Mouse (Mus musculus) liver, embryonic 12.5 days (tissue): ENCODE data around the gene Map4k1. TPM values are rescaled to one million over a fixed set of nuclear protein-coding genes. Genes with fewer than 3 reads are reported as not detected.

Source experiments
- ATAC-seq: fragments of 200-750 bp; cut with Nextera tagmentation; 2 replicates; pipeline ENCODE4 v1.8.0; 2017; ENCODE audit warnings: moderate number of reproducible peaks, mild to moderate bottlenecking, moderate library complexity
- H3K27ac ChIP-seq: fragments of 300-500 bp; sonication (generic); 2 replicates; pipeline ENCODE4 v1.5.1; 2016; ENCODE audit warnings: mild to moderate bottlenecking
- H3K27me3 ChIP-seq: fragments of 300-500 bp; sonication (generic); replicated peaks from 2 replicates; pipeline ENCODE4 v1.6.1; 2016; ENCODE audit warnings: mild to moderate bottlenecking, moderate library complexity
- H3K36me3 ChIP-seq: fragments of 300-500 bp; sonication (generic); 2 replicates; pipeline ENCODE4 v1.6.1; 2016; ENCODE audit warnings: mild to moderate bottlenecking, moderate library complexity
- H3K4me1 ChIP-seq: fragments of 300-500 bp; sonication (generic); 2 replicates; pipeline ENCODE4 v1.6.1; 2016
- H3K4me2 ChIP-seq: fragments of 300-500 bp; sonication (generic); 2 replicates; pipeline ENCODE4 v1.6.1; 2016; ENCODE audit warnings: mild to moderate bottlenecking, moderate library complexity
- H3K4me3 ChIP-seq: fragments of 300-500 bp; sonication (generic); 2 replicates; pipeline ENCODE4 v1.5.1; 2016; ENCODE audit warnings: mild to moderate bottlenecking, moderate library complexity
- H3K9ac ChIP-seq: fragments of 300-500 bp; sonication (generic); 2 replicates; pipeline ENCODE4 v1.6.1; 2016; ENCODE audit warnings: mild to moderate bottlenecking, moderate library complexity
- H3K9me3 ChIP-seq: fragments of 300-500 bp; sonication (generic); replicated peaks from 2 replicates; pipeline ENCODE4 v1.6.1; 2016; ENCODE audit warnings: mild to moderate bottlenecking, moderate library complexity
- WGBS: fragments of 180-500 bp; shearing (Covaris S2); methylation state at CpG from one replicate; pipeline ENCODE4 v1.1.7; 2016; ENCODE audit not compliant: insufficient replicate concordance; 5-methylcytosine and 5-hydroxymethylcytosine counted together
- polyA plus RNA-seq: library from polyadenylated mRNA; unstranded; fragments of >200 nt; fragmentation: Nextera tagmentation; extraction: Ambion mirVana; gene quantifications from 2 replicates; pipeline ENCODE4 v1.2.1, GENCODE M21; 2016

The Map4k1 gene
- polyA plus RNA-seq, 1 experiment from 2014 or later, result 33.3 TPM

DNA sequence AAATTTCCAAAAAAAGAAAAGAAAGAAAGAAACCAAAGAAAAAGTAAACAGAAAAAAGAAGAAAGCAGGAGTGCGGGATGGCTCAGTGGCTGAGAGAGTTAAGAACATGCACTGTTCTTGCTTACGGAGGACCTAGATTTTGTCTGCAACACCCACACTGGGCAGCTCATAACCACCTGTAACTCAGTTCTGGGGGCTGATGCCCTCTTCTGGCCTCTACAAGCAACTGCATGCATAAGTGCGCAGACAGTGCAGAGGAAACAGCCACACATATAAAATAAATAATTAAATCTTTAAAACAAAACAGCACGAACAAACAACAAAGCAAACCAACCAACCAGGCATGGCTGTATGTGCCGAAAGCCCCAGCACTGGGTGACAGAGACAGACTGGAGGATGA is 50.8 kb downstream of the Map4k1 start:
- Histone ChIP-seq H3K27me3 (no peaks in the 10 kb centered on the region), H3K9ac (no peak overlapping the region), H3K36me3 (no peaks in the 10 kb centered on the region), H3K27ac (no peak overlapping the region), H3K9me3 (no peaks in the 10 kb centered on the region), H3K4me3 (no peak overlapping the region), H3K4me1 (peaks cover 41% of the 10 kb centered on the region), H3K4me2 (no peak overlapping the region)
- 74% methylated on average over 5 of the region's 5 CpGs for WGBS
- ATAC-seq, result no peak

DNA sequence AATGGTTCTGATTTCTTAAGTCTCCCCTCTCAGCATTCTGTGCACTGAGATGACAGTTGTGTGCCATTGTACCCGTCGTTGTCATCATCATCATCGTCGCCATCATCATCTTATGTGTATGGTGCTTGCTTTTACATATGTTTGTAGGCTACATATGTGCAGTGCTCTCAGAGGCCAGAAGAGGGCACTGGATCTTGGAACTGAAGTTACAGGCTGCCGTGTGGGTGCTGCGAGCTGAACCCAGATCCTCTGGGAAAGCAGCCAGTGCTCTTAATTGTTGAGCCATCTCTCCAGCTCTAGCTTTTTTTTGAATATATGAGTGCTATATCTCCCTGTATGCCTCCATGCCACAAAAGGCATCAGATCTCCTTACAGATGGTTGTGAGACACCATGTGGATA is 55.4 kb downstream of the Map4k1 start:
- H3K9ac ChIP-seq, result no peak overlapping the region
- no peak overlapping the region for H3K4me3 ChIP-seq
- H3K27me3 ChIP-seq, result no peaks in the 10 kb centered on the region
- no peak overlapping the region for H3K4me2 ChIP-seq
- H3K27ac ChIP-seq, result no peak overlapping the region
- ATAC-seq, result no peak
- 63% methylated on average over 6 of the region's 6 CpGs for WGBS
- H3K36me3 ChIP-seq, result peaks cover 3% of the 10 kb centered on the region; the same call in 1 of the 2 replicates
- H3K9me3 ChIP-seq, result no peaks in the 10 kb centered on the region
- peaks cover 13% of the 10 kb centered on the region for H3K4me1 ChIP-seq

DNA sequence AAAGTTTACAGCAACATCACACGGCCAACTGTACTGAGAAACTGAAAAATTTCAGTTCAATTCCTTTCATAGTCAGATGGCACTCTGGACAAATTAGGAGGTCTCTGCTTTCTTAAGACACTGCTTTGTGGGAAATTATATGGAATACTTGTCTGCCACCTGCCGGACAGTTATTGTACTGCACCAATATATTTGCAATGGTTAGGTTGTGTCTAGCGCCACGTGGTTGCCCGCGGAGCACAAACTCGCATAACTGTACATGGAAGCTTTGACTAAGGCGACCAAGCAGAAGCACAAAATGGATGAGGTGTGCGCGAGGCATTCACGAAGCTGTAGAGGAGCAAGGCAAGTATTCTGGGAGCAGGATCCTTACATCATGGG is 57.7 kb downstream of the Map4k1 start:
- WGBS, result 1% methylated on average over 11 of the region's 11 CpGs
- Histone ChIP-seq H3K36me3 (peaks cover 7% of the 10 kb centered on the region; the same call in 1 of the 2 replicates), H3K4me3 (peak overlapping the region; percentile 58), H3K9ac (peak overlapping the region; percentile 77), H3K4me2 (peak overlapping the region; percentile 80), H3K4me1 (peaks cover 34% of the 10 kb centered on the region), H3K9me3 (no peaks in the 10 kb centered on the region), H3K27ac (no peak overlapping the region; the same call in 1 of the 2 replicates), H3K27me3 (no peaks in the 10 kb centered on the region)
- ATAC-seq, result peak; percentile 58

DNA sequence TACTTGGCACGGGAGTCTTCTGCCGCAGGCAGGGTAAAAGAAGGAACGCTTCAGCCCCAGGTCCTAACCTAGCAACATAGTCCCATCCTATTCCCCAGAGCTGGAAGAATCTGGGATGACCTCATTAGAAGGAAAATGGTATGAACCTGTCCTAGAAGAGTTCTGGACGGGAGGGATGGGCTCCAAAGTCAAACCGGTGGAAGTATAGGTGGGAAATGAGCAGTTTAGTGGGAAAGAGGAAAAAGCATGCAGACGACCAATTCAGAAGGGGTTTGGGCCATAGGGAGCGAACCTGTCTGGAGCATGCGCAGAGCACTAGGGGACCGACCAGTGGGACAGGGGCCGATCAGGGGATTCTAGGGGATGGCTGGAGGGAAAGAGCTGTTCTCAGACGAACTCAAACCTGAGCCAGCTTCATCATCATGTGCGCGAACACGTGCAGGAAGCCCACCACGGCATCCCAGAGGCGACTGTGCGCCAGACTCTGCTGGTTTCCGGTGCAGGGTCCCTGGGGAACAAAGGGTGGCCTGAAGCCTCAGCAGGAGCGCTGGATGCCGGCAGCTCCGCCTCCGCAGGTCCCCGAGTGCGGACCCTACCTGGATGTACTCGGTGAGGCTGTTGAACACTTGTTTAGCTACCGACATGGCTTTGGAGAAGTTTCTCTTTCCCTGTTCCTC is 58.3 kb downstream of the Map4k1 start:
- H3K4me3 ChIP-seq, result peak overlapping the region; percentile 58
- H3K36me3 ChIP-seq, result peaks cover 7% of the 10 kb centered on the region; the same call in 1 of the 2 replicates
- H3K9me3 ChIP-seq, result no peaks in the 10 kb centered on the region
- peak overlapping the region; percentile 46 for H3K27ac ChIP-seq
- ATAC-seq, result peak; percentile 61
- H3K27me3 ChIP-seq, result no peaks in the 10 kb centered on the region
- peak overlapping the region; percentile 77 for H3K9ac ChIP-seq
- H3K4me1 ChIP-seq, result peaks cover 35% of the 10 kb centered on the region
- H3K4me2 ChIP-seq, result peak overlapping the region; percentile 80
- WGBS, result under 1% methylated on average over 26 of the region's 26 CpGs

DNA sequence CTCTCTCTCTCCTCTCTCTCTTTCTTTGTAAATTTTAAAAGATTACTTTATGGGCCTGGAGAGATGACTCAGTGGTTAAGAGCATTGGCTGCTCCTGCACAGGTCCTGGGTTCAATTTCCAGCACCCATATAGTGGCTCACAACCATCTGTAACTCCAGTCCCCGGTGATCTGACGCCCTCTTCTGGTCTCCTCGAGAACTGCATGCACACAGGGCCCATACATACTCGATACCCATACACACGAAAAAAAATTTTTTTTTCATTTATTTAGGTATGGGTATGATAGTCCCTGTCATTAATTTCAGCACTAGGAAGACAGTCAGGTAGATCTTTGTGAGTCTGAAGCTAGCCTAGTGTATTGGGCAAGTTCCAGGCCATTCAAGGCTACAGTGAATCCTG is 59.3 kb downstream of the Map4k1 start:
- H3K9me3 ChIP-seq, result no peaks in the 10 kb centered on the region
- peak overlapping the region; percentile 80; the same call in 1 of the 2 replicates for H3K4me2 ChIP-seq
- 0 out of 2 replicates have a peak, but pooled peaks cover 3% of the 10 kb centered on the region for H3K27me3 ChIP-seq
- no peak for ATAC-seq
- H3K4me1 ChIP-seq, result peaks cover 35% of the 10 kb centered on the region
- no peak overlapping the region for H3K4me3 ChIP-seq
- H3K9ac ChIP-seq, result no peak overlapping the region
- no peak overlapping the region for H3K27ac ChIP-seq
- 72% methylated on average over 5 of the region's 5 CpGs for WGBS
- peaks cover 7% of the 10 kb centered on the region; the same call in 1 of the 2 replicates for H3K36me3 ChIP-seq

DNA sequence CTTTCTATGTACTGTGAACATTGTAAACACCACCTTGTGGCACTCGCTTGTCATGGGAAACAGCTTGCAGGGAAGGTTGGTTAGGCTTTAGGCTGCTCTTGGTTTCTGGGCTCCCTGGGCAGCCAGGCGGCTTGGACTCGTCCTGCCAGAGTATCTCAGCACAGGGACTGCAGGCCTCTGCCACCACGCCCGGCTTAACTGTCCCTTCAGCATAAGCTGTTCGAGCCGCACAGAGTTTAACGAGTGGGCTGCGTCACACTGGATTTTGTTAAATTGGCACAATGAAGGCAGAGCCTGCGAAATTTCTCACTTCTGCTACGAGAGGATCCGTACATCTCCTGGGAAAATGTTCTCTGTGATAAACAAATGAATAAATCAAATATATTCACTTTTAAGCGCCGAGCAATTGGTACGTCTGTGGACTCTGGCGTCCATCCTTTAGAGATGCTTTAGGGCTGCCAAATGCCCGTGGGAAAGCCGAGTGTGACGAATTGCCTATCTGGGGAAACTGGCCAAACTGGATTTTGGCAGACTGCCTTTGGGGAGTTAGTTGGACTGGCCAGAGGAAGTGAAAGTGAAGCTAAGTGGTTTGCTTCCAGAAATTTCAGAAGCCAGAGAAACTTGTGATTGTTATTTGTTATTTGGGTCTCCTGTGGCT is 61.3 kb downstream of the Map4k1 start:
- ATAC-seq, result no peak
- Histone ChIP-seq H3K36me3 (peaks cover 7% of the 10 kb centered on the region; the same call in 1 of the 2 replicates), H3K4me2 (0 out of 2 replicates have a peak overlapping the region, but pooled peaks have one; percentile 7), H3K9ac (no peak overlapping the region), H3K4me1 (peaks cover 38% of the 10 kb centered on the region), H3K4me3 (no peak overlapping the region), H3K27me3 (0 out of 2 replicates have a peak, but pooled peaks cover 7% of the 10 kb centered on the region), H3K9me3 (no peaks in the 10 kb centered on the region), H3K27ac (no peak overlapping the region)
- WGBS, result 75% methylated on average over 19 of the region's 19 CpGs

DNA sequence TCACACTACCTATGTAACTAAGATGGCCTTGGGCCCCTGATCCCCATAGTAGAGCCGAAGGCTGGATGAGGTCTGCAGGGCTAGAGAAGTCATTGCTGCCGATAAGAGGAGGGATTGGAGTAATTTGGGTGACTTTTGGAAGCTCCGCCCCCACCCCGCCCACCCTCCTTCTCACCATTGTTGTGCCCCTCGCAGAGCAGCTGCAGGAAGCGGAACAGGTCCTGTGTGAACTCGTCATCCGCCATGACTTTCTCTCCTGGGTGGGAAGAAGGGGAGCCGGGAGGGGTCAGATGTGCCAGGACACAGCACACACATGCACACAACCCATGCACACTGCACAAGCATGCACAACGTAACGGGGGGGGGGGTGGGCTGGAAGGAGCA is 61.8 kb downstream of the Map4k1 start:
- Histone ChIP-seq H3K27ac (no peak overlapping the region), H3K4me3 (no peak overlapping the region), H3K36me3 (peaks cover 7% of the 10 kb centered on the region; the same call in 1 of the 2 replicates), H3K9ac (no peak overlapping the region), H3K4me1 (peaks cover 38% of the 10 kb centered on the region), H3K4me2 (peak overlapping the region; percentile 7; the same call in 1 of the 2 replicates), H3K9me3 (no peaks in the 10 kb centered on the region), H3K27me3 (0 out of 2 replicates have a peak, but pooled peaks cover 7% of the 10 kb centered on the region)
- no peak for ATAC-seq
- 44% methylated on average over 9 of the region's 11 CpGs for WGBS

DNA sequence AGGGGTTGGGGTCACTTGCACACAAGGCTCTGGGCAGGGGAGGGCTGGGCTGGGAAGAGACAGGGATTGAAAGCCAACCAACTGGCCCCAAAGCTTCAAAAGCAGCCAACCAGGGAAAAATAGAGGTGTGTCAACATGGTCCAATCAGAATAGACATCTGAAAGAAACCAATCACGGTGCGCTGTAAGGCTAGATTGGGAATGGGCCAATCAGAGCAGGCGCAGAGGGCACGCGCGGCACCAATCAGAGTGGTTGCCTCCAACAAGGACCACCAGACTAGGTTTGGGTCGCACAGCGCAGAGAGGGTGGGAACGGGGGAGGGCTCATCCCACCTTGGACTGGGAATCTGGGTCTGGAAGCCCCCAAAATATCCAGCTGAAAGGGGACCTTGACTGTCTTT is 62.5 kb downstream of the Map4k1 start:
- Histone ChIP-seq H3K4me1 (peaks cover 38% of the 10 kb centered on the region), H3K27ac (no peak overlapping the region), H3K9me3 (no peaks in the 10 kb centered on the region), H3K4me3 (no peak overlapping the region), H3K4me2 (no peak overlapping the region), H3K9ac (no peak overlapping the region), H3K27me3 (0 out of 2 replicates have a peak, but pooled peaks cover 7% of the 10 kb centered on the region), H3K36me3 (peaks cover 7% of the 10 kb centered on the region; the same call in 1 of the 2 replicates)
- no peak for ATAC-seq
- WGBS, result 59% methylated on average over 9 of the region's 9 CpGs

DNA sequence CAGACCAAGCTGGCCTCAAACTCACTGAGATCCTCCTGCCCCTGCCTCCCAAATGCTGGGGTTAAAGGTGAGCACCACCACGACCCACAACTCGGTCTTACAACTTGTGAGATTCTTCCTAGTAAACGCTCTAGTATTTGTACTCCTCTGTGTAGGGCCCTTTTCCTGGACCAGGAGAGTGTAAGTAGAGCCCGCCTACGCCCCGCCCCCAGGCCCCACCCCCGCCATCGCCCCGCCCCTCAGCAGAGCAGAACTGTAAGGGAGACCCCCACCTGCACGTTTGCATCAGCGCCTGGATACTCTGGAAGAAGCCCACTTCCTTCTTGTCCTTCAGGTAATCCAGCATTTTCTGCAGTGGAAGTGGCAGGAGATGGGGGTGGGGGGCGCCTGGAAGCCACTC is 64.7 kb downstream of the Map4k1 start:
- Histone ChIP-seq H3K9me3 (no peaks in the 10 kb centered on the region), H3K9ac (no peak overlapping the region), H3K4me3 (no peak overlapping the region), H3K4me1 (peaks cover 26% of the 10 kb centered on the region), H3K27me3 (peaks cover 12% of the 10 kb centered on the region), H3K36me3 (peaks cover 7% of the 10 kb centered on the region; the same call in 1 of the 2 replicates), H3K27ac (no peak overlapping the region), H3K4me2 (no peak overlapping the region)
- ATAC-seq, result peak; percentile 35; the same call in 1 of the 2 replicates
- 8% methylated on average over 12 of the region's 12 CpGs for WGBS

DNA sequence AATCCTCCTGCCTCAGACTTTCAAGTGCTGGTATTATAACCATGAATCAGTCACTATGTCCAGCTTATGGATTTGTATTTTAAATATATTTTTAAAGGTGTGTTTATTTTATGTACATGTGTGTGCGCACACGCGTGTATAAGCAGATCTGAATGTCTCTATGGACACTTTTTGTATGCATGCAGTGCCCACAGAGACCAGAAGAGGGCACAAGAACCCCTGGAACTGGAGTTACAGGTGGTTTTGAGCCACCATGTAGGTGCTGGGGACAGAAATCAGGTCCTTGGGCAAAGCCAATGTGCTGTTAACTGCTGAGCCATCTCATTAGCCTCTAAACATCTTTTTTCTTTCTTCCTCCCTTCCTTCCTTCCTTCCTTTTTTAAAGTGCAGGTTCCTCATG is 66.2 kb downstream of the Map4k1 start:
- no peak for ATAC-seq
- 71% methylated on average over 3 of the region's 3 CpGs for WGBS
- H3K27me3 ChIP-seq, result peaks cover 27% of the 10 kb centered on the region

DNA sequence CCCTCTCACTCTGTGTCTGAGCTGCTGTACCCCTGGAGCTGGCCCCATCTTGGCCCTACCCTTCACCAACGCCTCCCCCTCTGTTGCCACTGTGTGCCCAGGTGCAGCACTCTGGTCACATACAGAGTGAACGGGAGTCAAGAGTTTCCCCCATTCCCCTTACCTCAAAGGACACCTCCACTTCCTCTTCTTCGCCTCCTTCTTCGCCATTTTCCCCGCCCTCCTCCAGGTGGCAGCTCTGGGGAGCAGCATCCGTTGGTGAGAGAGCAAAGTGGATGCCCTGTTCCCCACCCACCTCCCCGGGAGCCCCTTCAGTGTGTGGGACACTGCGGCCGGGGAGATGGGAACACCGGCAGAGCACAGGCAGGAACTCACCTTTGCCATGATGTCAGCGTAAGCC is 66.8 kb downstream of the Map4k1 start:
- WGBS, result 71% methylated on average over 11 of the region's 11 CpGs
- Histone ChIP-seq H3K4me2 (no peak overlapping the region), H3K27me3 (peaks cover 33% of the 10 kb centered on the region), H3K9ac (no peak overlapping the region), H3K9me3 (no peaks in the 10 kb centered on the region), H3K4me3 (no peak overlapping the region), H3K36me3 (no peaks in the 10 kb centered on the region; the same call in 1 of the 2 replicates), H3K27ac (no peak overlapping the region), H3K4me1 (peaks cover 19% of the 10 kb centered on the region)
- ATAC-seq, result no peak

More for the DNA sequence above, 66.2 kb downstream of the Map4k1 start:
- Histone ChIP-seq H3K27ac (no peak overlapping the region), H3K36me3 (no peaks in the 10 kb centered on the region; the same call in 1 of the 2 replicates), H3K9me3 (no peaks in the 10 kb centered on the region), H3K4me1 (peaks cover 24% of the 10 kb centered on the region), H3K4me3 (no peak overlapping the region), H3K4me2 (no peak overlapping the region), H3K9ac (no peak overlapping the region)

DNA sequence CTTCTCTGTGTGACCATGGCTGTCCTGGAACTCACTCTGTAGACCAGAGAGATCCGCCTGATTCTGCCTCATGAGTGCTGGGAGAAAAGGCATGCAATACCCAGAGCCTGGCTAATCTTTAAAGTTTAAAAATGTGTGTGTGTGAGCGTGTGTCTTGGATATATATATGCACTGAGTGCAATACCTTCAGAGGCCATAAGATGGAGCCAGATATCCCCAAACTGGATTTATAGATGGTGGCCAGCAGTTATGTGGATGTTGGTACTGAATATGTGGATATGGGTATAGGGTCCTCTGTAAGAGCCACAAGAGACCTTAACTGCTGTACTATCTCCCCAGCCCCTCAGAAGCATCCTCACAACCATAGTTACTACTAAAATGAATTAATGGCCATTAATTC is 68.9 kb downstream of the Map4k1 start:
- peaks cover 51% of the 10 kb centered on the region for H3K27me3 ChIP-seq
- H3K4me1 ChIP-seq, result 0 out of 2 replicates have a peak, but pooled peaks cover 9% of the 10 kb centered on the region
- H3K27ac ChIP-seq, result no peak overlapping the region
- H3K9ac ChIP-seq, result no peak overlapping the region
- 30% methylated on average over 2 of the region's 2 CpGs for WGBS
- H3K36me3 ChIP-seq, result no peaks in the 10 kb centered on the region; the same call in 1 of the 2 replicates
- H3K9me3 ChIP-seq, result no peaks in the 10 kb centered on the region
- H3K4me2 ChIP-seq, result no peak overlapping the region
- no peak overlapping the region for H3K4me3 ChIP-seq
- ATAC-seq, result no peak
